Mouse (Mus musculus): ENCODE data around the gene C130060K24Rik. TPM values are rescaled to one million over a fixed set of nuclear protein-coding genes. Genes with fewer than 3 reads are reported as not detected.

C130060K24Rik gene
- not detected for total RNA-seq (2023)

DNA sequence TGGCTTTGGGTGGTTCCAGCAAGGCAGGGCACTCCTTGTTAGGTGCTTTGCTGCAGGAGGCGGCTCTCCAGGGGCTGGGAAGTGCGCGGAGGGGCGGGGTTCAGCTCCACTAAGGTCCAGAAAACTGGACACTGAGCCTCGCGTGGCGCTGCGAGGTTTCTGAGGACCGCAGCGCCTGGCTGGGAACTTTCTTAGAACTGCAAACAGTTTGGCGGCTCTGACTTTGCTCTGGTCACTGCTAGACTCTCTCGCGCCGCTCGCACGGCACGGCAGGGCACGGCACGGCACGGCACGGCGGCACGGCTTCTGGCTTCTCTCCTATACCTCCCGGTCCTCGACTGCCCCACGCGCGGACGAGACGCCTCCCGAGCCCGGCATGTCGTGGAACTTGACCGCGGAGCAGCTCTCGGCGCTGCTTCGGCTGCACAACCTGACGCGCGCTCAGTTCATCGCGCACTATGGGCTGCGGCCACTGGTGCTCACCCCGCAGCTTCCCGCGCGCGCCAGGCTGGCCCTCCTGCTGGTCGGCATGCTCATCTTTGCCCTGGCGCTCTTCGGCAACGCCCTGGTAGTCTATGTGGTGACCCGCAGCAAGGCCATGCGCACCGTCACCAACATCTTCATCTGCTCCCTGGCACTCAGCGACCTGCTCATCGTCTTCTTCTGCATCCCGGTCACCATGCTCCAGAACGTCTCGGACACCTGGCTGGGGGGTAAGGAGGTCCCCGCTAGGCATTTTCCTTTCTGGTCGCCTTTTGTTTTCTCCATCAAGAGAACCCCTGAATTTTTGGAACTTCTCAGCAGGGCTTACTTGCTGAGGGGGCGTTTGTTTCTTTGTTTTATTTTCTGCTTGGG, at the start of gene C130060K24Rik:
Gene C130060K24Rik (plus strand): TSS at position 188 of the 855 bp plus-strand sequence.

Other genes with a start within 250 kb of the C130060K24Rik start
- gene Hpgds, start 236.2 kb upstream of the C130060K24Rik start, total RNA-seq (2023) = 5.6 TPM
- gene Tnip3, start 144.2 kb downstream of the C130060K24Rik start, total RNA-seq (2023) = 0.35 TPM

Data from CD4-positive naive resting alpha-beta T cell, adult 57 days (primary cell).